Mouse (Mus musculus): Measurements from ENCODE around the gene Plcxd2. TPM values are rescaled to one million over a fixed set of nuclear protein-coding genes. Genes with fewer than 3 reads are reported as not detected.

The Plcxd2 gene
- total RNA-seq, 2 experiments from 2014 or later, result 16.4 to 18.4 TPM

DNA sequence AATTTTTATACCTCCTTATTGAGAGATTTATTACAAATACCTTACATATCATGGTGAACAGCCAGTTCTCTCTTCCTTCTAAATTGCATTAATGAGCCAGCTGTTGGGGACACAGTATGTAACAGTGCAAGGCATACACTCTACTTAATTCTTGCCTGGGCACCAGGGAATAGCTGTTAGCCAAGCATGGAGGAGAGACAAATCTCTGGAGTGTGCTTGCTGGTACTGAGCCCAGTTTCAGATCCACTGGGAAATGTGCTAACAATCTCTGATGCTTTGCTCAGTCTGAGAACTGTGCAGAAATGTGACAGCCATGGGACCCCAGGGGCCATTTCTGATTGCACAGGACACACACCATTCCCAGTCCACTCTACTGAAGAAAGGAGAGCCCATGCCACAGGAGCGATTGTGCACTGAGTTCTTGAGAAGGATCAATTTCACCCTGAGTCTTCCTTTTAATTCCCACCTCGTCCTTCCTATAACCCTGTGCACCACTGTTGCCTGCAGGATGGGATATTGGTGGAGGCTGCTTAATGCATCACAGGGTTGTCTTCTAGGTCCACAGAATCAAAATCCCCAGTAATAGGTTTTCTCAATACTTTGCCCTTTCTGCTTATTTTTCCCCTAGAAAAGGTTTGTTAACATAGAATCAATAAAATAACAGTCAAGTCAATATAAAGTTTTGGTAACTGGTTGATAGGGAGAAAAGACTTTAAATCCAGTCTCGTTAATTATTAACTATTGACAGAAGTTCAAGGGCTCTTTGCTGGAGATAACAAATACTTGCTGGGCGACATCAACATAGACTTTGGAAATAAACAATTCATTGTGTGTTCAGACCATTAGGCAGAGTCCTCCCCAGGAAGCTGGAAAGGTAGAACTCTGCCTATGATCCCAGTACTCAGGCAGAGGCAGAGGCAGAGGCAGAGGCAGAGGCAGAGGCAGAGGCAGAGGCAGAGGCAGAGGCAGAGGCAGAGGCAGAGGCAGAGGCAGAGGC is 25.1 kb downstream of the Plcxd2 start:
- no peak for DNase-seq

DNA sequence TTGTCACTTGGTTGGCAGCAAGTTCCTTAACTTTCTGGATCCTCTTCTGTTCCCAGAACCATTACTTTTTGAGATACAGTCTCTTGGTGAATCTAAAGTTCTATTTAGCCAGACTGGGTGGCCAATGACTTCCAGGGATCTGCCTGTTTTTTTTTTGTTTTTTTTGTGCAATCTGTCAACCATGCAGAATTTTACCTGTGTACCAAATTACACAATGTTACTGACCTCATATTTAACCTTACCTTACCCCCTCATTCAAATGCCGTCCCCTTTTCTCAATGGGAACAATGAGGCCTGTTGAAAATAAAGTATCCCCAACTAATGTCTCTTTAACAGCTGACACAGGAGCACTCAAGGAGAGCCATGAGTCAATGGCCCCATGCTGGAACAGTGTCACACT is 33.8 kb downstream of the Plcxd2 start:
- DNase-seq, result no peak

DNA sequence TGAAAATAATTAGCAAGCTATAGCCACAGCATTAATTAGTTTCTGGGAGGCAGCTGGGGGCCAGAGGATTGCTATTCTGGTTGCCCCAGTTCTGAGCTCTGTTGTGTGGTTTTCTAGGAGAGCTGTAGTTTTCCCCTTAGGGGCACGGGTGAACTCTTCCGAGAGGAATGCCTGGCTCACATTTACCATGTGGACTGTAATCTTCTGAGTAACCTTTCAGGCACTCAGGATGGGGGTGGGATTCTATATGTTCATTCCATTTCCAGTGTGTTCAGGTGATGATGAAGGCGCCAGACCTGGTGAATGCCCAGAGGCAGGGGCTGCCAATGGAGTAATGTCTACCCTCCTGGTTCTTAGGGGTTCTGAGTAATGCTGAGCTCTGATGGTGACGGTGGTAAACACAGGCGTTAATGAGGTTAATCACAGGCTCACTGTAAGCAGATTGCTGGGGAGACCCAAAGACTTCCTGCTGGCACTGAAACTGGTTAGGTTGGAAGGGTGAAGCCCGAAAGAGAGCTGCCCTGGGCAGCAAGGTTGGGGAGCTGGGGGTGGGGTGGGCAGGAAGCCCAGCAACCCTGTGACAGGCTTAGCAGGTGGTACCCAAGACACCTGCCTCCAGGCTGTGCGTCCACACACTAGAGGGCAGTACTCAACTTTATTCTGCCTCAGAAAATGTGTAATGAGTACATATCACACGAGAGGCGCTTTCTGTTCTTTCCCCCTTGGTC is 35.9 kb downstream of the Plcxd2 start:
- no peak for DNase-seq

DNA sequence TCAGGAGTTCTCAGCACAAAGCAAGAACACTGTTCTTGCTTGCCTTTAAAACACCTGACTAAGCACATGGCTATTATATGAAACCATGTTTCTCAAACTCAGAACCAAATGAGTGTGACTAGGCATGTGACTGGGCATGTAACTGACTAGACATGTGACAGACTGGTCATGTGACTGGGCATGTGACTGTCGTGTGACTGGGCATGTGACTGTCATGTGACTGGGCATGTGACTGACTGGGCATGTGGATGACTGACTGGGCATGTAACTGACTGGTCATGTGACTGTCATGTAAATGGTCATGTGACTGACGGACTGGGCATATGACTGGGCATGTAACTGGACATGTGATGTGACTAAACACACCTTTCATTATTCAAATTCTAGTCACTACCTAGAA is 39.8 kb downstream of the Plcxd2 start:
- DNase-seq, result no peak

DNA sequence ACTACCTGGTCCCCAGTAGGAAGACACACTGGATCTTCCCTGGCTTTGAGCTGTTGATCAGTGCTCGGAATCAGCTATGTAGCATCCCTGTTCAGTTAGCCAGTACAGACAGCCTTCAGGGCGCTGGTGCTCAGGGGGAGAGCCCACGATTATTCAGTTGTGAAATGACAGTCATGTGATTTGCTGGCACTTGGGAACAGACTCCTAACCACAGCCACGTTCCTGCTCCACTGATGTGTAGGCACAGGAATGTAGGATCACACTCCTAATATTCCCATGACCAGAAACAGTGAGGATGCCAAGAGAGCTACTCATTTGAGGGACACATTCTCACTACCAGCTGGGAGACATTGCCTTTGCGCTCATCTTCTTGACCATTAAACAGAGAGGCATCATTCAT is 41.3 kb downstream of the Plcxd2 start:
- DNase-seq, result no peak

DNA sequence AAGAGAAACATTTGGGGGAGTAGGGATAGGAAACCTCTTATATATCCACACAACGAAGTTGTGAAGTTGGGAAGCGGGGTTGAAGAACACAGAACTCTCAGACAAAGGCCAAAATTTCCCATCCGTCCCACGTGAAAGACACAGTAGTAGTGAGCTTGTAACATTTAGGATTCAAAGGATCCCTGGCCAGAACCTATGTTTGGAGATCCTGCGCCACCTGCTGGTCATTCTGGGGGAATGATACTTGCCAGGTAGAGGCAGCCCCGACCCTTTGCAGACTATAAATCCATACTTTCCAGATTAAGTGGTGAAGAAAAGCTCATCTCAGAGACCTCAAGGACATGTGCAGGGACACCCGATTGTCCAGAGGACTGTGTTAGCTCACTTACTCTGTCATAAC is 42.5 kb downstream of the Plcxd2 start:
- DNase-seq, result peak; percentile 59 to 62

DNA sequence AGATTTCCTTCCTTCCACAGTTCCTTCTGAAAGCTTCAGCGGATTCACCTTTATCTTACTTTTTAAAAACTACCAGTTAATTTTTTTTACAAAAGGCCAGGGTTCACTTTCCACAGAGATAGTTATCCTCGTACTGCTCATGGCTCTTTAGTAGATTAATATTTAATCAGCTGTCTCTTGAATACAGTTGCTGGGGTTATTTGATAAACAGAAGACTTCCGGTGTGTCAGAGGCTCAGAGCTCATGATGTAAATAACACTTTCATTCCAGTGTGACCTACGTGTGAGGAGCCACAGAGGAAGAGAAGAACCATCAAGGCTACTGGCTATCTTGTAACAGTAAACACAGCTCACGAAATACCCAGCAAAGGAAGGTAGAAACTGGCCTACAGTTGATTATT is 43.4 kb downstream of the Plcxd2 start:
- DNase-seq, result no peak

DNA sequence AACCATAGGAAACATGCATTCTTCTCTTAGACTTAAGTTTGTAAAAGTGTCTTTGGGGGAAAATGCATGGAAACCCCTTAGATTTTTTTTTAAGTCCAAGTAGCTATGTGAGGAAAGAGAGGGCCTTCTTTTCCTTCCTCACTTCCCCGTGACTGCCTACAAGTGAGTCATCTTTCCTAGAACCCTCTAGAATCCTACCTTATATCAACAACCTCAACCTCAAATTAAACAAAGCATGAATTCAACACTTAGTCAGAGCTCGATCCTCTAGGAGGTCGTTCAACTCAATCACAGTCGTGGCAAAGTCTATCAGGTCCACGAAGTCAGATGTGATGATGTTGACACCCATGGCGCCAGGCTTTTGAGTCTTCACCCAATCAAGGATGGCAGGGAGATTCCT is 45.2 kb downstream of the Plcxd2 start:
- DNase-seq, result no peak

DNA sequence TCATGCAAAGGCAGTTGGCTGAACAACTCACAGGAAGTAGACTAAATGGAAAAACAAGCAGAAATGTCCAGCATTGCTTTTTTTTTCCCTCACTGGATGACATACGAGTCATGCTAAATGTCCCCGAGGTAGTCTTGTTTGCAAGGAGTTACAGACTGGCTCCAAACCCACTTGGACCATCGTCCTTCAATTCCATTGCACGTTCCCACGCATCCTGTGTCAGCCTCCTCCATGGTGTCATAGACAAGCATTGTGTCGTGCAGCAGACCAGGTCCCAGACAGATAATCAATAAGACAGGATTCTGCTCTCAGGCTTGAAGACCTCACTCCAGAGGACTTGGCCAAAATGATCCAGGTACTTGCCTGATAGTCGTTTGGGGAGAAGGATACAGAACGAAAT is 46.2 kb downstream of the Plcxd2 start:
- no peak for DNase-seq

DNA sequence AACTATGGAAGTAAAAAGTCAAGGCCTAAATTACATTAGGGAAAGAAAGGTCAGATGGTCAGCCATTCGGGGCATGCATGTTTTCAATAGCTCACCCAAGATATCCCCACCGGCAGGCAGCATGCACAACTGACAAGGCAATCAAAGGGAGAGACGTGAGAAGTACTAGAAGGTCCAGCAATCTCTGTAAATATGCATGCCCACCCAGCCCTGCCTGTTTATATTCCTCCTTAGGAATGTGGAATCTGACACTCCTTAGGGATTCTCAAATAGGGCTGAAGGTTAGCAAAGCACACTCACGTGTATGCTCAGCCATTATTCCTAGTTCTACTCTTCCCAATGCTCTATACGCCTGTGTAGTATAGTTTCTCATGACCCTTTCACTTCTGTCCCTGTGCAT is 46.9 kb downstream of the Plcxd2 start:
- no peak for DNase-seq

DNA sequence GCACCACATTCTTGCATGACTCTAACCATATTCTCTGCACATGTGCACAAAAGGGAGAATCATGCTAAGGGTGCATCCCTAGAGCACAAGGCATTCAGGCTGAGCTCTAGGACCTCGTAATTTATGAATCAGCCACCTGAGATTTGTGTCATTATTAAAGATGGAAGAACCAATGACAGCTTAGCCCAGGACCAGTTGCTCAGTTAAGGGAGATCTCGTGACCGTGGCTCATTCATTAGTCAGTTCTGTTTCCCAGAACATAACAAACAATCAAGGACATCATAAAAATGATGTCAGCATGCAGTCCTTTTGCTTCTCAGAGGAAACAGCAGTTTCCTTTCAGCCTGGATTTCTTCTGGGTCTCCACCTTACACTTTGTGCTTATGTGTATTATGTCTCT is 49.0 kb downstream of the Plcxd2 start:
- DNase-seq, result no peak

DNA sequence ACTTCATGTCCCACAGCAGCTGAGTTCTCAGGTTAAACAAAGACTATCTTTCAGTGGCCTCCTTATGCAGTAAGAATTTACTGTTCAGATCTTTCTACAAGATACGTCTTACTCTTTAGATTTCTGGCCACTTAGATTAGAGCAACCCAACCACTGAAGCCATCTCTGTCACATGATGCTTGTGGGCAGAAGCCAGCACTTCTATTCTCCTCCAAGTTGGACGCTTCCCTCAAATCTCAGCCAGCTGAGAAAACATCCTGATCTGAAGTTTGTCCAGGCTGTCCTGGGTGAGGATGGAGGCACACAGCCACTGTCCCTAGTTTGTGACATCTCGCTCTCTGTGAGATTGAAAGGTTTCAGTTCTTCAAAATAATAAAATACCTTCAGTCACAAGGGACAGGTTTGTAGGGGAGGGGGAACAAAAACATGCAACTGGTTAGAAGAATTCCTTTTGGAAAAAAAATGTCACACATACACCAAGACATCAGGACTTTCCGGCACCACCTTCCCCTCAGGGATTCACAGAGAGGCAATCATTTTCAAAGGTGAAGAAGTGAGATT is 53.5 kb downstream of the Plcxd2 start:
- no peak for DNase-seq

DNA sequence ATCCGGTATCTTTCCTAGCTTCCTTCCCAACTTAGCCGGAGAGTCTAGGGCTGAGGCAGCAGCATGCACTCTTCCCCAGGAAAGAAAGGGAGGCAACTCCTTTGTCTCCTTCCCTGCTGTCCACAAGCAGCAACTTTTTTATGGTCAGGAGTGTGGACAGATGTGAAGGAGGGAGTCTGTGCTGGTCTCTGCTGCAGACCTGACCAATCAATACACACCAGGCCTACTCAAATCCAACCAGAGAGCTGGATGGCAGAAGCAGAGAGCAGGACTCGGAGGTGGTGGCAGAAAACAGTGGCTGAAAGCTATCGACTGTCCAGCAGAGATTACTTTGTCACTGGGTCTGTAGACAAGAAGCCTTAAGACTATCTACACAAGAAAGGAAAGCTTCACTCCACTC is 56.6 kb downstream of the Plcxd2 start, which contains the start of gene Phldb2:
Phldb2 (minus strand) TSS at position 205 of the 400 bp plus-strand sequence.
- DNase-seq, result no peak

DNA sequence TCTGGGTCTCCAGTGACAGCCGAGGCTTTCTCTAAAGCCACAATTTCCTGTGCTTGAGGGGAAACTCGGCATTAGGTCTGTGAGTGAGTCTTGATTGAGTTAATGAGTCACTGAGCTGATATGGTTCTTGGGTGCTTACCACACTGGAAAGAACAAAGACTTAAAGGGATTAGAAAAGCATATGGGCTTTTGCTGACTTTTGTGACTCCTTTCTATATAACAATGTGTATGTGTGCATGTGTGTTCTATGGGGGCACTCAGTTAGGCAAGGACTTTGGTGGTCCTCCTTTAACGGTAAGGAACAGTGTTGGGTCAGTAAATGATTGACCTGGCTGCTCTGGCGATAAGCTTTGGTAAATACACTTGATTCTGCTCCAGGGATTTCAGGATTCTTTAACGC is 57.5 kb downstream of the Plcxd2 start:
- no peak for DNase-seq

DNA sequence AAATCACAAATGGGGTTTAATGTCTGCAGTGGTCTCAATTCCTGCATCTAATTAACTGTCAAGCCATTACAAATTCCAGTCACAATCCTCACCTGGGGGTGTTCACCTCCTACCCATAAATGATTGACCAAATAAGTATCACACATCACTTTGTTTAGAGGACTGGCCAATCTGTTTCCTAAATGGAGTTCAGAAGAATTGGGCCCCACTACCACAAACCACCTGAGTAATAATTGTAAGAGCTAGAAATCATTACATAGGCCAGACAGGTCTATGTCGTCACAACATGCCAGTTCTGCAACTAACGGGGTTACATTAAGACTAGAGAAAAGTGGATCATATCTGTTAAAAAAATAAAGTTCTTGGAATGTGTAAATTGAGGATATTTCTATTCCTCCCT is 58.0 kb downstream of the Plcxd2 start:
- no peak for DNase-seq

DNA sequence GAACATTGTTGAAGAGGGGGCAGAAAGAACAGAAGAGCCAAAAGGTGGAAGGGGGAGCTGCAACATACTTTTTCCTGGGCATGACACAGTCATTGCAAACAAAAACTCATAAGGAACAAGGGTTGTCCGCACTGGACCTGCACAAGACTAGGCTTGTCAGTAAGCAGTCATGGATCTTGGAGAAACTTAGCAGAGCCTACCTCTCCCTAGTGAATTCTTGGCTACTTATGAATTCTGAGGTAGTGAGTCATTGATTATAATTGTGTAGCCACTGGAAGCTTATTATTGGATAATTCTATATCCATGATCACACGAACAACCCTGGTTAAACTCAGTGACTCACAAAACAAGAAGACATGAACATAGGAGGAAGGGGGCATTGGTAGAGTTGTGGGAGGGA is 63.7 kb downstream of the Plcxd2 start:
- no peak for DNase-seq

DNA sequence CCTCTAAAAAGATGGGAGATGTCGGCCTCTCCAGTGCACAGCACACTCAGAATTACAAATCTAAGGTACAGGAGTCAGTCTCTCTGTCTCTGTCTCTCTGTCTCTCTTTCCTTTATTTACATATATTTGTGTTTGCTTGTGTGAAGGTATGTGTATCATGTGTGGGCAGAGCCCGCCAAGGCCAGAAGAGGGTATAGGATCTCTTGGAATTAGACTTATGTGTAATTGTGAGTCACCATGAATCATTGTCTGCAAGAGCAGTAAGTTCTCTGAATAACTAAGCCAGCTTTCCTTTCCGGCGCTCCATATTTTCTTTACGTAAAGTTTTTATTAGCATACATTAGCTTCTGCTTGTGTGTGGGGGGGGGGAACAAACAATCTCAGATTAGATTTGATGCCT is 64.4 kb downstream of the Plcxd2 start:
- no peak for DNase-seq

DNA sequence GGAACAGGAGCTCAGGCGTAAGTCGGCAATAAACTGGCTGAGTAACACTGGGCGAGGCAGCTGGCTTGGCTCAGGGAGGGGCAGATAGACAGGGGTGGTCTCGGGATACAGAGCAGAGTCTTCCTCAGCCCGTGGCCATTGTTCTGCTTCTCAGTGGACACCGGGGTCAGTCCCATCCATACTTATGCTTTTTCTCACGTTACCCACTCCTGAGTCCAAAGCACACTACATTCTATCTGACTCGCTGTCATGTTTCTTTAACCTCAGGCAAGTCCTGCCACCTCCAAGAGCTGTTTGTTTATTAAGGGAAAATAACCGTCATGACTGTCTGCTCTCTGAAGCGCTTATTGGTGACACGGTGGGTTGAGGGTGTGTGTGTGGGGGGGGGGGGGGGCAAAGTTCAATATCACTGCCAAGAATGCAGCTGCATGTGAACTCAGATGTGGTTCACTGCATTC is 64.8 kb downstream of the Plcxd2 start:
- no peak for DNase-seq

DNA sequence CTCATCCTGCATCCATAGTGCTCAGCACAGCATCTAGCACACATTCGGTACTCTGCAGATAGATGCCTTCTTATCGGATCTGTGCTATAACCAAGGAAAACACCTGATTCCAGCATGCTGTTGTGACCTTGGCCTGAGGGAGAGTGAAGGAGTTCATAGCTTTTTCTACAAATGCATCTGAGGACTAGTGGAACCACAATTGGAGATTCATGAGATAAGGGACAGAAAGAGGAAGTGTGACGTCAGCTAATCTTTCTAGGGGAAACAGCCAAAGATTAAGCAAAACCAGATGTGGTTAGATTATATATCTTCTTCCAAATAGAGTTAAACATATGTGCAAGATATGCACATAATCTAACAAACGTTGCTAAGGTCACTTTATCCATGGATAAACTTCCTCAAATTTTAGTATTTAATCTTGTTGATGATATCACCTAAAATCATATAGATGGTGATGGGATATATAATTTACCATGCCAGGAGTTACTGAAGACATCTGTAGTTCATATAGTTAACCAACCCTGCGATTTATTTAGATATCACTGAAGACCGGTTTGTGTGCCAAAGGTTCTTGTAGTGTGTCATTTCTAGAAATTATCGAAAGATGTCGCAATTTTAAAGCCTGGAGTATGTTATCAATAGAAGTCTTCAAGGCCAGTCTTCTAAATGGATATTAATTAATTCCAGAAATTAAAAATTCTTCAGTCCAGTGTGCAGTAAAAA is 67.7 kb downstream of the Plcxd2 start:
- DNase-seq, result no peak

DNA sequence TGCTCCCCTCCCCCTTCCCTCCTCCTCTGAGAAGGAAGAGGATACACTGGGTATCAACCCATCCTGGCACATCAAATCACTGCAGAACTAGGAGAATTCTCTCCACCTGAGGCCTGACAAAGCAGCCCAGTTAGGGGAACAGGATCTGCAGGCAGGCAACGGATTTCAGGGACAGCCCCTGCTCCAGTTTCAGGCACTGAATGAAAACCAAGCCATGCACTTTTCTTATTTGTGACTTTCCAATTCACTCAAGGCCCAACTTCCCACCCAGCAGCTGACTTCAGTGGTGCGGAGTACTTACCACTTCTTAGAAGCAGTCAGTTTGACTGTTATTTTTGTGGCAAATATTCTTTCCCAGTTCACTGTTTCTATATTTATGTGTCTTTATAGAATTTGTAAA is 69.3 kb downstream of the Plcxd2 start:
- DNase-seq, result no peak

DNA sequence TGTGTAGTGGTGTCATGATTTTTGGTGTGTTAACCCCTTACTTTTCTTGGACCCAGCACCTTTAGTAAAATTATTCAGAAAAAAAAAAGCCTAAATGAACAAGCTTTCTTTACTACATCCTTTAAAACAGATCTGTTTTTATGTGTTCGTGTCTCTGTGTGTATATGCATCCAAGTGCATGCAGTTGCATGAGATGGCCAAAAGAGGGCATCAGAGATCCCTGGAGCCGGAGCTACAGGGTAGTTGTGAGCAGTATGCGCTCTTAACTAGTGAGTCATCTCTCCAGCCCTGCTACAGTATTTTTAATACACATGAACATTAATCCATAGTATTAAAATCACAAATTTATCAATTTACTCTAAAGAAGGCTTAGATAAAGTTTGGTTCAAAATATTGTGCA is 70.6 kb downstream of the Plcxd2 start:
- DNase-seq, result no peak

DNA sequence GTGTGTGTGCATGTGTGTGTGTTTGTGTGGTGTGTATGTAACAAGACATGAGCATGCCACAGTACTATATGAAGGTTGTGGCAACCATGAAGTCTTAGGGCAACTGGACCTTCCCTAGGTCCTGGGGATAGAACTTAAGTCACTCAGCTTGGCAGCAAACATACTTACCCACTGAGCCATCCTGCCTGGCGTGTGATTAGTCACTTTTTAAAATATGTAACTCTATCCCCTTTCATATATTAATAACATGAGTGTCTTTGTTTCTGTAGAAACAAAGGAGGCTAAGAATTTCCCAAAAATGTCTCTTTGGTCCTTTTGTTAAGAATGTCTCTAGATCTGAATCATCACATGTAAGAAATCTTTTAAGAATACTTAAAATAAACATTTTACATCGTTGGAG is 72.6 kb downstream of the Plcxd2 start:
- DNase-seq, result no peak

DNA sequence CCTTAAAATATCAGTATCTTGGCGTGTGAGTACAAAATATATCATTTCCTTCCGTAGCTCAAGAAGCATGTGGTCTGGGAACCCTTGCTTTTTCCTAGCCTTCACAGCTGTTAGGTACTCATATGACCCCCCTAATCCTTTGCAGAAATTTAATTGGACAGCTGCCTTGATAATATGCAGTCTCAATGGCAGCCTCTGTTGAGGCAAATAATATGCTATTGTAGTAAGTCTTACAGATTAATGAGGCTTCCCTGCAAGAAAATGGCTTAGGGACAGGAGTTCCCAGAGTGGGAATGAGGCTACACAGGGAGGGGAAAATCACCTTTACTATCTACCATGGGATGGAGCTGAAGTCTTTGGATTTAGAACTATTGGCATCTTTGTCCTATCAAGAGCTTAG is 73.5 kb downstream of the Plcxd2 start:
- DNase-seq, result no peak
